Mouse (Mus musculus): Measurements from ENCODE around the gene Ccdc69. TPM values are rescaled to one million over a fixed set of nuclear protein-coding genes. Genes with fewer than 3 reads are reported as not detected.

The Ccdc69 gene
- total and polyA plus RNA-seq, 3 experiments = 0.31 to 0.42 TPM; not detected in 1

Other genes starting within 250 kb of the Ccdc69 start
- gene Lyrm7, start 217.2 kb downstream of the Ccdc69 start, total RNA-seq (2012; rRNA removed) = 12.3 and 12.7 TPM in 2 replicates
- gene Lyrm7, start 217.2 kb downstream of the Ccdc69 start, polyA plus RNA-seq (2012; ENCODE audit: insufficient read depth in 1 of 2, insufficient read length in 2 of 2, low read depth in 1 of 2, low replicate concordance in 2 of 2, missing spikeins in 1 of 2) = 100 to 1,000 TPM in 1 of 2 experiments, 10 to 100 TPM in 1; 20.9 to 188 TPM
- 567 and 640 TPM in 2 replicates for gene Hint1, start 211.7 kb downstream of the Ccdc69 start, total RNA-seq (2012; rRNA removed)
- gene Hint1, start 211.7 kb downstream of the Ccdc69 start, polyA plus RNA-seq (2012; ENCODE audit: insufficient read depth in 1 of 2, insufficient read length in 2 of 2, low read depth in 1 of 2, low replicate concordance in 2 of 2, missing spikeins in 1 of 2) = 1,000 to 10,000 TPM in 1 of 2 experiments, 100 to 1,000 TPM in 1; 529 to 2,790 TPM
- gene Gpx3, start 175.7 kb downstream of the Ccdc69 start, total RNA-seq (2012; rRNA removed) = 0.12 TPM in 1 of 2 replicates, not detected in the other
- under 1 TPM in 1 of 2 experiments, not detected in 1; 0.15 TPM for gene Gpx3, start 175.7 kb downstream of the Ccdc69 start, polyA plus RNA-seq (2012; ENCODE audit: insufficient read depth in 1 of 2, insufficient read length in 2 of 2, low read depth in 1 of 2, low replicate concordance in 2 of 2, missing spikeins in 1 of 2)
- 8.1 and 10.5 TPM in 2 replicates for gene Tnip1, start 115.2 kb downstream of the Ccdc69 start, total RNA-seq (2012; rRNA removed)
- 10 to 100 TPM in 1 of 2 experiments, not detected in 1; 19.7 TPM for gene Tnip1, start 115.2 kb downstream of the Ccdc69 start, polyA plus RNA-seq (2012; ENCODE audit: insufficient read depth in 1 of 2, insufficient read length in 2 of 2, low read depth in 1 of 2, low replicate concordance in 2 of 2, missing spikeins in 1 of 2)
- gene Anxa6, start 44.7 kb downstream of the Ccdc69 start, total RNA-seq (2012; rRNA removed) = 47.0 and 49.0 TPM in 2 replicates
- 10 to 100 TPM in 1 of 2 experiments, not detected in 1; 49.4 TPM for gene Anxa6, start 44.7 kb downstream of the Ccdc69 start, polyA plus RNA-seq (2012; ENCODE audit: insufficient read depth in 1 of 2, insufficient read length in 2 of 2, low read depth in 1 of 2, low replicate concordance in 2 of 2, missing spikeins in 1 of 2)
- gene Gm2a, start 20.0 kb upstream of the Ccdc69 start, total RNA-seq (2012; rRNA removed) = 0.19 and 0.42 TPM in 2 replicates
- gene Gm2a, start 20.0 kb upstream of the Ccdc69 start, polyA plus RNA-seq (2012; ENCODE audit: insufficient read depth in 1 of 2, insufficient read length in 2 of 2, low read depth in 1 of 2, low replicate concordance in 2 of 2, missing spikeins in 1 of 2) = under 1 TPM in 1 of 2 experiments, not detected in 1; 0.52 TPM
- gene Slc36a3, start 73.6 kb upstream of the Ccdc69 start, total RNA-seq (2012; rRNA removed) = 0.12 and 0.13 TPM in 2 replicates
- under 1 TPM in 1 of 2 experiments, not detected in 1; 0.15 TPM for gene Slc36a3, start 73.6 kb upstream of the Ccdc69 start, polyA plus RNA-seq (2012; ENCODE audit: insufficient read depth in 1 of 2, insufficient read length in 2 of 2, low read depth in 1 of 2, low replicate concordance in 2 of 2, missing spikeins in 1 of 2)
- not detected in 2 replicates for gene Slc36a2, start 106.9 kb upstream of the Ccdc69 start, total RNA-seq (2012; rRNA removed)
- gene Slc36a2, start 106.9 kb upstream of the Ccdc69 start, polyA plus RNA-seq (2012; ENCODE audit: insufficient read depth in 1 of 2, insufficient read length in 2 of 2, low read depth in 1 of 2, low replicate concordance in 2 of 2, missing spikeins in 1 of 2) = not detected
- 2.8 and 3.1 TPM in 2 replicates for gene Slc36a1, start 126.2 kb upstream of the Ccdc69 start, total RNA-seq (2012; rRNA removed)
- 1 to 10 TPM in 1 of 2 experiments, not detected in 1; 5.2 TPM for gene Slc36a1, start 126.2 kb upstream of the Ccdc69 start, polyA plus RNA-seq (2012; ENCODE audit: insufficient read depth in 1 of 2, insufficient read length in 2 of 2, low read depth in 1 of 2, low replicate concordance in 2 of 2, missing spikeins in 1 of 2)

Data from MEL (cell line).